Mouse (Mus musculus) bone marrow, adult 2 months (tissue): ENCODE results near the gene Sema3g. TPM values are rescaled to one million over a fixed set of nuclear protein-coding genes. Genes with fewer than 3 reads are reported as not detected.

ENCODE experiments used
- H3K27ac ChIP-seq: fragments of 200-500 bp; 2 replicates; pipeline ENCODE4 v1.5.1; 2012; ENCODE audit warnings: low read depth, mild to moderate bottlenecking, control low read depth, inconsistent platforms, low read length; ENCODE audit not compliant: control insufficient read depth, poor library complexity, insufficient read depth
- H3K4me1 ChIP-seq: fragments of 200-500 bp; 2 replicates; pipeline ENCODE4 v1.6.1; 2011; ENCODE audit warnings: low read length; ENCODE audit not compliant: control insufficient read depth, insufficient read depth
- H3K4me3 ChIP-seq: fragments of 200-500 bp; replicated peaks from 2 replicates; pipeline ENCODE3; 2011; ENCODE audit warnings: mild to moderate bottlenecking, low read depth, low read length, control low read depth; ENCODE audit not compliant: control insufficient read depth
- CTCF ChIP-seq: fragments of 200-500 bp; IDR thresholded peaks from 2 replicates; pipeline ENCODE4 v1.5.1; 2011; ENCODE audit warnings: low read length, control low read depth; ENCODE audit not compliant: control insufficient read depth, insufficient read depth
- POLR2A ChIP-seq: fragments of 200-500 bp; IDR thresholded peaks from 2 replicates; pipeline ENCODE4 v1.6.1; 2011; ENCODE audit warnings: low read depth, mild to moderate bottlenecking, control low read depth, low read length, borderline replicate concordance; ENCODE audit not compliant: control insufficient read depth
- WGBS: fragments of 180-500 bp; shearing (Covaris S2); methylation state at CpG from one replicate; pipeline ENCODE4 v1.1.7; 2018; 5-methylcytosine and 5-hydroxymethylcytosine counted together
- polyA plus RNA-seq: library from polyadenylated mRNA; stranded (reverse); fragments of >200 nt; gene quantifications from 2 replicates; pipeline ENCODE4 v1.2.4, GENCODE M21; 2011; ENCODE audit warnings: low replicate concordance; ENCODE audit not compliant: missing spikeins, insufficient read depth, insufficient read length

The Sema3g gene
- polyA plus RNA-seq, 1 experiment, result 2.7 TPM

GRCm38 (mm10) chr14:31258476-31259050 lies 40.9 kb downstream of the Sema3g start:
- Histone ChIP-seq H3K4me3 (no peak overlapping the region), H3K27ac (no peak overlapping the region), H3K4me1 (0 out of 2 replicates have a peak, but pooled peaks cover 2% of the 10 kb centered on the region)
- 93% methylated on average over 14 of the region's 14 CpGs for WGBS
- TF ChIP-seq POLR2A (no peak), CTCF (no peak)

GRCm38 (mm10) chr14:31260374-31260773 lies 42.7 kb downstream of the Sema3g start:
- Histone ChIP-seq H3K4me3 (no peak overlapping the region), H3K4me1 (0 out of 2 replicates have a peak, but pooled peaks cover 2% of the 10 kb centered on the region), H3K27ac (peak overlapping the region; percentile 21; the same call in 1 of the 2 replicates)
- TF ChIP-seq POLR2A, result no peak
- TF ChIP-seq CTCF, result no peak
- WGBS, result 67% methylated on average over 4 of the region's 4 CpGs

GRCm38 (mm10) chr14:31260932-31261331 lies 43.3 kb downstream of the Sema3g start:
- WGBS, result 83% methylated on average over 9 of the region's 9 CpGs
- Histone ChIP-seq H3K4me3 (no peak overlapping the region), H3K27ac (peak overlapping the region; percentile 21; the same call in 1 of the 2 replicates), H3K4me1 (0 out of 2 replicates have a peak, but pooled peaks cover 2% of the 10 kb centered on the region)
- TF ChIP-seq POLR2A (no peak), CTCF (no peak)

- H3K4me3 ChIP-seq, result no peak overlapping the region
- 90% methylated on average over 11 of the region's 11 CpGs for WGBS
- no peak overlapping the region for H3K27ac ChIP-seq
- no peaks in the 10 kb centered on the region; the same call in 1 of the 2 replicates for H3K4me1 ChIP-seq
- TF ChIP-seq POLR2A (no peak), CTCF (no peak)
Observed at GRCm38 (mm10) chr14:31267649-31268048, 50.0 kb downstream of the Sema3g start.

GRCm38 (mm10) chr14:31268301-31269001 lies 50.8 kb downstream of the Sema3g start:
- Histone ChIP-seq H3K4me1 (no peaks in the 10 kb centered on the region; the same call in 1 of the 2 replicates), H3K27ac (no peak overlapping the region), H3K4me3 (no peak overlapping the region)
- 80% methylated on average over 9 of the region's 9 CpGs for WGBS
- no peak for TF ChIP-seq POLR2A
- no peak for TF ChIP-seq CTCF

- H3K4me1 ChIP-seq, result no peaks in the 10 kb centered on the region; the same call in 1 of the 2 replicates
- no peak for TF ChIP-seq CTCF
- TF ChIP-seq POLR2A, result no peak
- H3K27ac ChIP-seq, result no peak overlapping the region
- no peak overlapping the region for H3K4me3 ChIP-seq
- WGBS, result 25% methylated on average over 28 of the region's 28 CpGs
Observed at GRCm38 (mm10) chr14:31269456-31270100, 51.9 kb downstream of the Sema3g start.

GRCm38 (mm10) chr14:31271121-31271520 lies 53.5 kb downstream of the Sema3g start:
- no peaks in the 10 kb centered on the region; the same call in 1 of the 2 replicates for H3K4me1 ChIP-seq
- no peak for TF ChIP-seq CTCF
- TF ChIP-seq POLR2A, result no peak
- no peak overlapping the region for H3K27ac ChIP-seq
- no peak overlapping the region for H3K4me3 ChIP-seq
- WGBS, result 80% methylated on average over 6 of the region's 6 CpGs

GRCm38 (mm10) chr14:31272164-31272563 lies 54.5 kb downstream of the Sema3g start:
- Histone ChIP-seq H3K27ac (no peak overlapping the region), H3K4me3 (no peak overlapping the region), H3K4me1 (no peaks in the 10 kb centered on the region)
- 25% methylated on average over 7 of the region's 7 CpGs for WGBS
- TF ChIP-seq POLR2A, result no peak
- peak; percentile 97 for TF ChIP-seq CTCF

Other genes starting within 250 kb of the Sema3g start
- 24.8 and 38.7 TPM in 2 replicates for gene Glt8d1, start 216.5 kb upstream of the Sema3g start, polyA plus RNA-seq
- gene Spcs1, start 216.2 kb upstream of the Sema3g start, polyA plus RNA-seq, result 59.6 and 85.6 TPM in 2 replicates
- gene Pbrm1, start 198.7 kb upstream of the Sema3g start, polyA plus RNA-seq, result 31.8 and 46.8 TPM in 2 replicates
- 56.0 and 119 TPM in 2 replicates for gene Gnl3, start 198.7 kb upstream of the Sema3g start, polyA plus RNA-seq
- 29.0 and 45.8 TPM in 2 replicates for gene Smim4, start 88.9 kb upstream of the Sema3g start, polyA plus RNA-seq
- gene Nt5dc2, start 86.8 kb upstream of the Sema3g start, polyA plus RNA-seq, result 22.9 and 25.2 TPM in 2 replicates
- gene Stab1, start 49.2 kb upstream of the Sema3g start, polyA plus RNA-seq, result 56.3 and 73.4 TPM in 2 replicates
- 4.2 TPM in 1 of 2 replicates, not detected in the other for gene Tnnc1, start 9.5 kb upstream of the Sema3g start, polyA plus RNA-seq
- gene Nisch, start 914 bp upstream of the Sema3g start, polyA plus RNA-seq, result 102 and 233 TPM in 2 replicates
- gene Phf7, start 33.5 kb downstream of the Sema3g start, polyA plus RNA-seq, result 4.5 and 9.9 TPM in 2 replicates
- 15.9 and 26.9 TPM in 2 replicates for gene Bap1, start 33.6 kb downstream of the Sema3g start, polyA plus RNA-seq
- 0.13 and 0.27 TPM in 2 replicates for gene Dnah1, start 106.0 kb downstream of the Sema3g start, polyA plus RNA-seq
- 13.1 and 14.8 TPM in 2 replicates for gene Capn7, start 118.8 kb downstream of the Sema3g start, polyA plus RNA-seq
- gene Sh3bp5, start 218.2 kb downstream of the Sema3g start, polyA plus RNA-seq, result 14.6 and 24.0 TPM in 2 replicates